Mouse (Mus musculus) liver, embryonic 11.5 days (tissue): ENCODE measurements around the gene Foxred2. TPM values are rescaled to one million over a fixed set of nuclear protein-coding genes. Genes with fewer than 3 reads are reported as not detected.

ENCODE experiments used
- ATAC-seq: fragments of 200-750 bp; cut with Nextera tagmentation; replicated peaks from 2 replicates; pipeline ENCODE4 v1.8.0; 2017; ENCODE audit warnings: moderate number of reproducible peaks, mild to moderate bottlenecking, moderate TSS enrichment, moderate library complexity; ENCODE audit not compliant: low FRiP score
- DNase-seq: peaks from one replicate; pipeline ENCODE4 v3.0.0-alpha.2; 2017; ENCODE audit warnings: low spot score
- H3K27ac ChIP-seq: fragments of 300-500 bp; sonication (generic); 2 replicates; pipeline ENCODE4 v1.5.1; 2014; ENCODE audit warnings: mild to moderate bottlenecking, low read depth, low read length, control low read depth
- H3K27me3 ChIP-seq: fragments of 300-500 bp; sonication (generic); replicated peaks from 2 replicates; pipeline ENCODE4 v1.6.1; 2014; ENCODE audit warnings: low read length, mixed read lengths; ENCODE audit not compliant: control insufficient read depth, insufficient read depth
- H3K36me3 ChIP-seq: fragments of 300-500 bp; sonication (generic); 2 replicates; pipeline ENCODE4 v1.6.1; 2014; ENCODE audit warnings: mild to moderate bottlenecking, low read length, moderate library complexity, mixed read lengths; ENCODE audit not compliant: control insufficient read depth, insufficient read depth
- H3K4me1 ChIP-seq: fragments of 300-500 bp; sonication (generic); replicated peaks from 2 replicates; pipeline ENCODE4 v1.6.1; 2014; ENCODE audit warnings: low read length, mixed read lengths; ENCODE audit not compliant: control insufficient read depth, insufficient read depth
- H3K4me2 ChIP-seq: fragments of 300-500 bp; sonication (generic); 2 replicates; pipeline ENCODE4 v1.6.1; 2014; ENCODE audit warnings: mild to moderate bottlenecking, control low read depth, moderate library complexity
- H3K4me3 ChIP-seq: fragments of 300-500 bp; sonication (generic); 2 replicates; pipeline ENCODE4 v1.5.1; 2014; ENCODE audit warnings: low read depth, low read length, control low read depth
- H3K9ac ChIP-seq: fragments of 300-500 bp; sonication (generic); 2 replicates; pipeline ENCODE4 v1.6.1; 2014; ENCODE audit warnings: low read depth, low read length, control low read depth
- H3K9me3 ChIP-seq: fragments of 300-500 bp; sonication (generic); 2 replicates; pipeline ENCODE4 v1.6.1; 2016; ENCODE audit warnings: low read length, inconsistent platforms, mixed read lengths; ENCODE audit not compliant: control insufficient read depth
- WGBS: fragments of 180-500 bp; shearing (Covaris S2); extraction: QIAGEN DNeasy Blood & Tissue Kit; methylation state at CpG from one replicate; pipeline ENCODE4 v1.1.7; 2014; 5-methylcytosine and 5-hydroxymethylcytosine counted together
- polyA plus RNA-seq: library from polyadenylated mRNA; unstranded; fragments of >200 nt; fragmentation: Nextera tagmentation; extraction: Ambion mirVana; gene quantifications from 2 replicates; pipeline ENCODE4 v1.2.1, GENCODE M21; 2014

Gene Foxred2
- polyA plus RNA-seq, result 3.3 and 3.6 TPM in 2 replicates

- no peak within 1 kb of the TSS for H3K27ac ChIP-seq
- peak; percentile 84 for ATAC-seq
Observed at GRCm38 (mm10) chr15:77956404-77956901, at the start of gene Foxred2. Foxred2 (minus strand) TSS chr15:77956722.

DNA sequence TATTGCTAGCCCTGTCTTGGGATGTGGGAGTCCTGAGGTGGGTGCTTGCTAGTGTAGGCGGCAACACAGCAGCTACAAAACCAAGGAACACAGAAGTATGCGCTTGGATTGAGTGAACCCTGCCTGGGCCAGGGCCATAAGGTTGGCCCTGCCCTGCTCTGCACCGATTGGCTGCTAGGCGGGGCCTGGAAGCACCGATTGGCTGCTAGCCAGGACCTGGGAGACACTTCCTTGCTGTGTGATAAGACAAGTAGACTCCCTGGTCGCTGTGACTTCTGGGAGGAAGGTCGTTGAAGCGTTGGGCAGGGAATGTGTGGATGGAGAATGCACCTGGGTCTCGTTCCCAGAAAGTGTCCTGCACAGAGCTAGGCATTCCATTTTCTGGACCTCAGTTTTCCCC is 47.4 kb upstream of the Foxred2 start:
- DNase-seq, result no peak
- ATAC-seq, result peak; percentile 76; the same call in 1 of the 2 replicates

More at GRCm38 (mm10) chr15:77956404-77956901, at the start of gene Foxred2:
- DNase-seq, result peak; percentile 83
- Histone ChIP-seq H3K36me3 (peaks cover 27% of the 10 kb centered on the region), H3K4me2 (peak within 1 kb of the TSS; percentile 83), H3K4me3 (peak within 1 kb of the TSS; percentile 53), H3K9ac (peak within 1 kb of the TSS; percentile 52), H3K9me3 (no peaks in the 10 kb centered on the region), H3K27me3 (peaks cover 14% of the 10 kb centered on the region), H3K4me1 (peaks cover 13% of the 10 kb centered on the region)
- WGBS, result 1% methylated on average over 39 of the region's 39 CpGs

GRCm38 (mm10) chr15:78001400-78001799 is 44.9 kb upstream of the Foxred2 start:
- DNase-seq, result no peak
- no peak overlapping the region for H3K4me2 ChIP-seq
- no peaks in the 10 kb centered on the region for H3K4me1 ChIP-seq
- WGBS, result 34% methylated on average over 5 of the region's 5 CpGs
- H3K9me3 ChIP-seq, result no peaks in the 10 kb centered on the region
- H3K27ac ChIP-seq, result no peak overlapping the region
- ATAC-seq, result no peak
- H3K9ac ChIP-seq, result no peak overlapping the region
- peaks cover 4% of the 10 kb centered on the region; the same call in 1 of the 2 replicates for H3K27me3 ChIP-seq
- H3K4me3 ChIP-seq, result no peak overlapping the region
- no peaks in the 10 kb centered on the region for H3K36me3 ChIP-seq

More for the DNA sequence above, 47.4 kb upstream of the Foxred2 start:
- no peaks in the 10 kb centered on the region for H3K4me1 ChIP-seq
- H3K36me3 ChIP-seq, result no peaks in the 10 kb centered on the region
- H3K27me3 ChIP-seq, result 0 out of 2 replicates have a peak, but pooled peaks cover 4% of the 10 kb centered on the region
- H3K4me2 ChIP-seq, result no peak overlapping the region
- H3K4me3 ChIP-seq, result no peak overlapping the region
- H3K27ac ChIP-seq, result no peak overlapping the region
- no peak overlapping the region for H3K9ac ChIP-seq
- H3K9me3 ChIP-seq, result no peaks in the 10 kb centered on the region
- WGBS, result 42% methylated on average over 9 of the region's 9 CpGs

- no peak overlapping the region for H3K4me3 ChIP-seq
- H3K9me3 ChIP-seq, result no peaks in the 10 kb centered on the region
- H3K4me2 ChIP-seq, result no peak overlapping the region
- no peak overlapping the region for H3K9ac ChIP-seq
- WGBS, result 57% methylated on average over 5 of the region's 5 CpGs
- H3K27me3 ChIP-seq, result no peaks in the 10 kb centered on the region
- no peaks in the 10 kb centered on the region for H3K36me3 ChIP-seq
- ATAC-seq, result no peak
- no peak for DNase-seq
- no peak overlapping the region for H3K27ac ChIP-seq
- H3K4me1 ChIP-seq, result no peaks in the 10 kb centered on the region
Observed at GRCm38 (mm10) chr15:77988541-77988940, 32.0 kb upstream of the Foxred2 start.

DNA sequence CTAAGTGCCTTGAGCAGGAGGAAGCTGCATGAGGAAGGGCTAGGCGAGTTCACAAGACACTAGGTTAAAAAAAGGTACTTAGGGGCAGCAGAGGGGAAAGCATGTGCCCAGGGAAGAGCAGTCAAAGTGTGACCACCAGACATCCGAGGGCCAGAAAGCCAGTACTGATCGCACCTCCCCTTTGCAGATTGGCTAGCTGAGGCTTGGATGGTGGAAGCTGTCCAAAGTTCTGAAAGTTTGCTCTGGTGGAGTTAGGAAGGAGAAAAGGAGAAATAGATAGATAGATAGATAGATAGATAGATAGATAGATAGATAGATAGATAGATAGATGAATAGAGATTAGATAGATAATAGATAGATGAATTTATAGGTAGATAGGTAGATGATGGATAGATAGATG is 26.9 kb upstream of the Foxred2 start:
- peaks cover 6% of the 10 kb centered on the region; the same call in 1 of the 2 replicates for H3K27me3 ChIP-seq
- no peaks in the 10 kb centered on the region for H3K9me3 ChIP-seq
- H3K36me3 ChIP-seq, result no peaks in the 10 kb centered on the region
- ATAC-seq, result no peak
- DNase-seq, result no peak
- H3K4me3 ChIP-seq, result no peak overlapping the region
- H3K4me2 ChIP-seq, result no peak overlapping the region
- H3K4me1 ChIP-seq, result no peaks in the 10 kb centered on the region
- no peak overlapping the region for H3K27ac ChIP-seq
- 27% methylated on average over 3 of the region's 3 CpGs for WGBS
- no peak overlapping the region for H3K9ac ChIP-seq

- 29% methylated on average over 18 of the region's 18 CpGs for WGBS
- H3K4me1 ChIP-seq, result no peaks in the 10 kb centered on the region
- ATAC-seq (no peak), DNase-seq (peak; percentile 58)
- no peaks in the 10 kb centered on the region for H3K9me3 ChIP-seq
- H3K9ac ChIP-seq, result no peak overlapping the region
- no peak overlapping the region for H3K27ac ChIP-seq
- no peak overlapping the region for H3K4me2 ChIP-seq
- H3K36me3 ChIP-seq, result no peaks in the 10 kb centered on the region
- H3K27me3 ChIP-seq, result peaks cover 6% of the 10 kb centered on the region; the same call in 1 of the 2 replicates
- H3K4me3 ChIP-seq, result no peak overlapping the region
Observed at GRCm38 (mm10) chr15:77982195-77982939, 25.8 kb upstream of the Foxred2 start.

GRCm38 (mm10) chr15:77981181-77981680 is 24.7 kb upstream of the Foxred2 start:
- Histone ChIP-seq H3K9me3 (no peaks in the 10 kb centered on the region), H3K9ac (no peak overlapping the region), H3K4me3 (no peak overlapping the region), H3K36me3 (no peaks in the 10 kb centered on the region), H3K4me2 (no peak overlapping the region), H3K27me3 (peaks cover 6% of the 10 kb centered on the region; the same call in 1 of the 2 replicates), H3K4me1 (no peaks in the 10 kb centered on the region), H3K27ac (no peak overlapping the region)
- no peak for DNase-seq
- 56% methylated on average over 5 of the region's 5 CpGs for WGBS
- ATAC-seq, result no peak

GRCm38 (mm10) chr15:77979427-77979865 is 22.9 kb upstream of the Foxred2 start:
- H3K27me3 ChIP-seq, result peaks cover 6% of the 10 kb centered on the region; the same call in 1 of the 2 replicates
- ATAC-seq, result no peak
- H3K4me2 ChIP-seq, result no peak overlapping the region
- no peaks in the 10 kb centered on the region for H3K36me3 ChIP-seq
- H3K9me3 ChIP-seq, result no peaks in the 10 kb centered on the region
- no peak overlapping the region for H3K27ac ChIP-seq
- H3K4me1 ChIP-seq, result peaks cover 6% of the 10 kb centered on the region; the same call in 1 of the 2 replicates
- H3K4me3 ChIP-seq, result no peak overlapping the region
- no peak overlapping the region for H3K9ac ChIP-seq
- 83% methylated on average over 10 of the region's 10 CpGs for WGBS
- DNase-seq, result no peak
